ENCODE assay signal across 23 mouse cellular contexts in the genomic region with DNA sequence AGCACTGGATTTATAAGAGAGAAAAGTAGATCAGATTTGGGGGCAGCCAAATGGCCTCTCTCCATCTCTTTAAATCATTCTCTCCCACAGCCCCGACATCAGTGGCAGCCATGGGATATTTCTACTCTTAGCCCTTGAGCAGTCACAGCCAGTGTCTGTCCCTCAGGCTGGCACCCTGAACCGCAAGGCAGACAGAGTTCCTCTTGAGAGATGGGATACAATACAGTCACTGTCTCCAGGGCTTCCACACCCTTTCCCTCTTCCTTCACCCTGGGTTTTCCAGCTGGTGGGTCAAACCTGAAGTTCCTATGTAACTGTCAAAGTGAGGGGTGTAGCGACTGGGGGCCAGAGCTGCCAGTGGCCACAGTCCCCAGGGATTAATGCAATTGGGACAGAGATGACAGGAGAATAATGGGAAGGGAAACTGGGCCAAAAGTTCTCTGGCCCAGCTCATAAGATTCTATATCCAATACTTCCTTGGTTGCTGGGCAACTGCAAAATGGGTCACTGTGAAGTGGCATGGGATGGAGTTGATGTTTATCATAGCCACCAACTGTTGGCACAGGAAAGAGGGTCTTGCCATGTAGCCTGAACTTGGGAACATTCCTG.
A peak's percentile ranks its signal among the peaks of the same experiment; 100 is the strongest.
DNase-seq lines count a peak whose midpoint lies in the region; ATAC-seq and TF ChIP-seq lines count a peak whose summit lies in the region.
"Had no signal": no experiment of that assay in that cellular context is flagged by ENCODE, and none has a peak within 500 bp of the region (broad histone marks: within the 10 kb centered on the region; RNA-seq: fewer than 3 reads in every experiment).

No protein-coding gene starts in this region.

- peaks cover 4% of the 10 kb centered on the region; the same call in 1 of the 2 replicates for H3K36me3 ChIP-seq in hindbrain, embryonic 15.5 days
- no peaks in the 10 kb centered on the region for H3K36me3 ChIP-seq in hindbrain, embryonic 12.5 days
- H3K36me3 ChIP-seq in midbrain, embryonic 16.5 days (ENCODE audit: control insufficient read depth, insufficient read depth, low read length): no peaks in the 10 kb centered on the region; the same call in 1 of the 2 replicates
- H3K36me3 ChIP-seq in midbrain, embryonic 10.5 days: no peaks in the 10 kb centered on the region
- no peaks in the 10 kb centered on the region for H3K36me3 ChIP-seq in neural tube, embryonic 15.5 days
- H3K36me3 ChIP-seq: forebrain, embryonic 10.5 days; G1E; liver, embryonic 13.5 days; stomach, embryonic 15.5 days had no signal

- no peaks in the 10 kb centered on the region for H3K27me3 ChIP-seq in hindbrain, embryonic 15.5 days
- H3K27me3 ChIP-seq in hindbrain, embryonic 12.5 days: no peaks in the 10 kb centered on the region
- no peaks in the 10 kb centered on the region for H3K27me3 ChIP-seq in midbrain, embryonic 16.5 days (ENCODE audit: control insufficient read depth, insufficient read depth, low read depth, low read length)
- no peaks in the 10 kb centered on the region for H3K27me3 ChIP-seq in midbrain, embryonic 10.5 days (ENCODE audit: low read depth, poor library complexity, severe bottlenecking)
- no peaks in the 10 kb centered on the region for H3K27me3 ChIP-seq in neural tube, embryonic 15.5 days (replicated peaks)
- H3K27me3 ChIP-seq: CH12.LX; liver, embryonic 13.5 days; megakaryocyte, embryonic 14.5 days; stomach, embryonic 15.5 days had no signal

- no peaks in the 10 kb centered on the region for H3K9me3 ChIP-seq in hindbrain, embryonic 15.5 days
- no peaks in the 10 kb centered on the region for H3K9me3 ChIP-seq in hindbrain, embryonic 12.5 days (replicated peaks)
- no peaks in the 10 kb centered on the region for H3K9me3 ChIP-seq in midbrain, embryonic 16.5 days (replicated peaks; ENCODE audit: control insufficient read depth, low read length, poor library complexity, severe bottlenecking)
- no peaks in the 10 kb centered on the region for H3K9me3 ChIP-seq in midbrain, embryonic 10.5 days (replicated peaks)
- H3K9me3 ChIP-seq in neural tube, embryonic 15.5 days (replicated peaks): no peaks in the 10 kb centered on the region
- H3K9me3 ChIP-seq: forebrain, embryonic 10.5 days; liver, embryonic 13.5 days; stomach, embryonic 15.5 days had no signal

- 58% methylated on average over 3 of the region's 3 CpGs for WGBS in hindbrain, embryonic 15.5 days
- 79% methylated on average over 3 of the region's 3 CpGs for WGBS in hindbrain, embryonic 12.5 days
- 73% methylated on average over 3 of the region's 3 CpGs for WGBS in midbrain, embryonic 16.5 days
- WGBS in midbrain, embryonic 10.5 days: 85% methylated on average over 3 of the region's 3 CpGs
- WGBS in neural tube, embryonic 15.5 days: 61% methylated on average over 3 of the region's 3 CpGs

- TF ChIP-seq CTCF in brain, embryonic 14.5 days (IDR thresholded peaks at IDR 0.05; ENCODE audit: borderline replicate concordance, extremely low read depth, insufficient read depth, insufficient read length): no peak

- H3K4me3 ChIP-seq in hindbrain, embryonic 15.5 days: no peak overlapping the region
- no peak overlapping the region for H3K4me3 ChIP-seq in hindbrain, embryonic 12.5 days
- no peak overlapping the region for H3K4me3 ChIP-seq in midbrain, embryonic 16.5 days (ENCODE audit: low read depth, low read length)
- no peak overlapping the region for H3K4me3 ChIP-seq in midbrain, embryonic 10.5 days
- H3K4me3 ChIP-seq in neural tube, embryonic 15.5 days (replicated peaks): no peak overlapping the region
- H3K4me3 ChIP-seq: forebrain, embryonic 10.5 days; gastrocnemius, adult 2 months; liver, embryonic 13.5 days; megakaryocyte, embryonic 14.5 days; stomach, embryonic 15.5 days had no signal

- no peak overlapping the region for H3K9ac ChIP-seq in hindbrain, embryonic 15.5 days
- no peak overlapping the region for H3K9ac ChIP-seq in hindbrain, embryonic 12.5 days
- no peak overlapping the region for H3K9ac ChIP-seq in midbrain, embryonic 16.5 days (ENCODE audit: low read depth, low read length)
- no peak overlapping the region for H3K9ac ChIP-seq in neural tube, embryonic 15.5 days (replicated peaks)
- H3K9ac ChIP-seq: liver, embryonic 13.5 days; stomach, embryonic 15.5 days had no signal

- no peak for TF ChIP-seq POLR2A in brain, embryonic 14.5 days (IDR thresholded peaks at IDR 0.05; ENCODE audit: borderline replicate concordance, extremely low read depth, insufficient read depth, insufficient read length, poor library complexity, severe bottlenecking)

- no peak overlapping the region for H3K4me2 ChIP-seq in hindbrain, embryonic 15.5 days
- no peak overlapping the region for H3K4me2 ChIP-seq in hindbrain, embryonic 12.5 days (replicated peaks)
- no peak overlapping the region for H3K4me2 ChIP-seq in midbrain, embryonic 16.5 days (ENCODE audit: low read length)
- H3K4me2 ChIP-seq in neural tube, embryonic 15.5 days: no peak overlapping the region
- H3K4me2 ChIP-seq: liver, embryonic 13.5 days; stomach, embryonic 15.5 days had no signal

- ATAC-seq in hindbrain, embryonic 15.5 days (ENCODE audit: low FRiP score, low read depth): peak; percentile 91
- ATAC-seq in hindbrain, embryonic 12.5 days (ENCODE audit: low FRiP score): no peak
- ATAC-seq in midbrain, embryonic 16.5 days: peak; percentile 48
- peak; percentile 75; the same call in 1 of the 2 replicates for ATAC-seq in neural tube, embryonic 15.5 days (ENCODE audit: low FRiP score)
- no peak for ATAC-seq in megakaryocyte, adult 5-6 weeks (ENCODE audit: poor library complexity, severe bottlenecking)
- ATAC-seq: inflammation-experienced regulatory T-cells, adult 6 months had no signal

- DNase-seq in midbrain, embryonic 10.5 days (ENCODE audit: low spot score): no peak
- DNase-seq in brain, embryonic 14.5 days (ENCODE audit: low read depth): peak; percentile 33
- DNase-seq: adrenal gland, adult 2 months; B cell, adult 2 months; cerebellum, adult 18-20 months; cerebellum, postnatal 14 days; gastrocnemius, adult 2 months; kidney, adult 18-20 months; kidney, postnatal 25 days; liver, embryonic 13.5 days; lung, adult 2 months; lung, postnatal 14 days had no signal

- no peaks in the 10 kb centered on the region for H3K4me1 ChIP-seq in hindbrain, embryonic 15.5 days (replicated peaks)
- no peaks in the 10 kb centered on the region for H3K4me1 ChIP-seq in hindbrain, embryonic 12.5 days
- no peaks in the 10 kb centered on the region for H3K4me1 ChIP-seq in midbrain, embryonic 16.5 days (ENCODE audit: control insufficient read depth, insufficient read depth, low read length)
- no peaks in the 10 kb centered on the region for H3K4me1 ChIP-seq in midbrain, embryonic 10.5 days
- H3K4me1 ChIP-seq in neural tube, embryonic 15.5 days: no peaks in the 10 kb centered on the region
- H3K4me1 ChIP-seq: forebrain, embryonic 10.5 days; liver, embryonic 13.5 days; megakaryocyte, embryonic 14.5 days; stomach, embryonic 15.5 days had no signal

- H3K27ac ChIP-seq in hindbrain, embryonic 15.5 days (replicated peaks): peak overlapping the region; percentile 7; the same call in 1 of the 2 replicates
- H3K27ac ChIP-seq in hindbrain, embryonic 12.5 days: no peak overlapping the region
- H3K27ac ChIP-seq in midbrain, embryonic 16.5 days (ENCODE audit: low read length): no peak overlapping the region
- no peak overlapping the region for H3K27ac ChIP-seq in midbrain, embryonic 10.5 days (replicated peaks)
- H3K27ac ChIP-seq in neural tube, embryonic 15.5 days (replicated peaks): 0 out of 2 replicates have a peak overlapping the region, but pooled peaks have one; percentile 33
- H3K27ac ChIP-seq: forebrain, embryonic 10.5 days; gastrocnemius, adult 2 months; liver, embryonic 13.5 days; stomach, embryonic 15.5 days had no signal

Comparison
In these comparisons a context has a peak if more than half of its experiments do, and no peak if none do; other contexts are left out.
1. ATAC-seq: peak in hindbrain, embryonic 15.5 days (single experiment), midbrain, embryonic 16.5 days (single experiment) and neural tube, embryonic 15.5 days (single experiment); none in hindbrain, embryonic 12.5 days (single experiment) and megakaryocyte, adult 5-6 weeks (single experiment).
2. H3K27ac ChIP-seq: peak in hindbrain, embryonic 15.5 days (single experiment) and neural tube, embryonic 15.5 days (single experiment); none in hindbrain, embryonic 12.5 days (single experiment), midbrain, embryonic 16.5 days (single experiment) and midbrain, embryonic 10.5 days (single experiment).